Mouse (Mus musculus) left cerebral cortex, adult 2 months (tissue): Measurements from ENCODE around the gene Tbc1d25. TPM values are rescaled to one million over a fixed set of nuclear protein-coding genes. Genes with fewer than 3 reads are reported as not detected.

Source experiments
- DNase-seq, 2 experiments: peaks; one replicate each; pipeline ENCODE4 v3.0.0; 2021 to 2022; ENCODE audit warnings: low spot score in 2 of 2, mixed read lengths in 1 of 2; ENCODE audit errors: extremely low spot score in 1 of 2
- H3K27ac ChIP-seq: fragments of 200-600 bp; 2 replicates; pipeline ENCODE4 v1.8.1; 2022
- H3K4me3 ChIP-seq: fragments of 200-600 bp; 2 replicates; pipeline ENCODE4 v1.8.1; 2022
- CTCF ChIP-seq: fragments of 200-600 bp; IDR thresholded peaks from 2 replicates; pipeline ENCODE4 v1.8.1; 2022; ENCODE audit warnings: antibody characterized with exemption, mild to moderate bottlenecking, moderate library complexity
- intact Hi-C: fragments of 180-260 bp; cut with DNase I; formaldehyde crosslinking; loops from one replicate; pipeline ENCODE4 v1.15.1; 2025
- total RNA-seq, 2 experiments: library from RNA; stranded (reverse); gene quantifications; 2 replicates each; pipeline ENCODE4 v1.2.3; 2021

Tbc1d25 gene
- total RNA-seq, 2 experiments from 2014 or later = 14.5 to 16.6 TPM

DNA sequence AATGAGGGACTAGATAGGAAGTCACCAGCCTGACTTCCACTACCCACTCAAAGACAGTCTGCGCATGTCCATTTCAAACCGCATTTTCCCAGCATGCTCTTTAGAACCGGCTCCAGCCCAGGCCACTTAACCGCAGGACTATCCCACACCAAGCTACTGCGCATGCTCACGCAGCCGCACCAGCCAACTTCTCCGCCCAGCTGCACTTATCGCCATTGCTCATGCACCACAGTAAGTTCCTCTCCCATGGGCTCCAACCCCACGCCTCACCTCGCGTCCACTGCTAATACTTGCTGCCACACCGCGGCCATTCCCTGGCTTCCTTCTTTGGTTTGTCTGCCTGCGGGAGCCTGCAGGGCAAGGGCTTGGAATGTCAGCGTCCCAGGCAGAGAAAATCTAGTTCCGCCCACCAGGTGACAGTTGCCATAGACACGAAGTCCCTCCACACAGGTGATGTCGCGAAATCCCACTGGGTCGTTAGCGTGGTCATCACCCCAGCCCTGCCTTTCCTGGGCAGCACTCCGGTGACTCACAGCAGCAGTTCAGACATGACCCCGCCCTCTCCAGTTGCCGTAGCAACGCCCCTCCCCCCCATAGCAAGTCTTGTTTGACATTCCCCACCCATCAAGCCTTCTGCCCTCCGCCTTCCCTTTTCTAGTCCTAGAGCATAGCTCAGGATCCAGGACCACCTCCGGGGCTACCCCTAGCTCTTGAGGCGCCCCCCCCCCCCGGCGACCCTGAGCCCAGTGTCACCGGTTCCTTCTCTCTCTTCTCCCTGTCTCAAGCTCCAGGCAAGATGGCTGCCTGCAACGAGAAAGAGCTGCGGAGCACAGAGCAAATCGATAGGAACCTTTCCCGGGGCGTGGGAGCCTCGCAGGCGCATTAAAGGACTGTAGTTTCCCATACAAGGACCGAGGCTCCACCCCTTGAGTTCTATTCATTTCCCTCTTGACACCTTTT is 43.7 kb downstream of the Tbc1d25 start, which contains the start of gene Wdr13:
Wdr13 (minus strand) TSS at position 876 of the 960 bp plus-strand sequence.
- peak within 1 kb of the TSS; percentile 97 for H3K27ac ChIP-seq
- DNase-seq = peak; percentile 85 to 88
- no peak; the same call in 1 of the 2 replicates for TF ChIP-seq CTCF
- peak within 1 kb of the TSS; percentile 70 for H3K4me3 ChIP-seq
- intact Hi-C loops = loop anchor here (1.0 kb wide), 1 partner anchor 13 kb away; the partner anchor contains the start of gene Rbm3

DNA sequence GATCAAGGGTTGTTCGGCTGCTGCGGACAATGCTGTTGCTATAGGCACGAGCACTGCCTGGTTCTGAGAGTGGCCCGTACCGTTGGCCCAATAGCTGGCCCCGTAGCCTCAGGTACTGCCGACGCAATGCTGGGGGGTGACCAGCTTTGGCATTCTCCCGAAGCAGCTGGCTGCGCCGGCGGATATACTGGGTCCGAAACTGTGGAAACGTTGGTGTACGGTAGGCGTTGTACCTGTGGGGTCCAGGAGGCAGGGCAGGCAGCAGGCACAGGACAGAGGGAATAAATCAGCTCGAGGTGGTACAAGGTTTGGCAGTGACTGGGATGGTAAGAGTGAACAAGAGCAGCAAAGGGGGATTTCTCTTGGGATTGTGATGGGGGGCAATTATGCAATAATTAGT is 44.6 kb downstream of the Tbc1d25 start:
- no peak for DNase-seq
- Histone ChIP-seq H3K4me3 (peak overlapping the region; percentile 70), H3K27ac (peak overlapping the region; percentile 97)
- no peak for TF ChIP-seq CTCF
- intact Hi-C loops = no loop called here

DNA sequence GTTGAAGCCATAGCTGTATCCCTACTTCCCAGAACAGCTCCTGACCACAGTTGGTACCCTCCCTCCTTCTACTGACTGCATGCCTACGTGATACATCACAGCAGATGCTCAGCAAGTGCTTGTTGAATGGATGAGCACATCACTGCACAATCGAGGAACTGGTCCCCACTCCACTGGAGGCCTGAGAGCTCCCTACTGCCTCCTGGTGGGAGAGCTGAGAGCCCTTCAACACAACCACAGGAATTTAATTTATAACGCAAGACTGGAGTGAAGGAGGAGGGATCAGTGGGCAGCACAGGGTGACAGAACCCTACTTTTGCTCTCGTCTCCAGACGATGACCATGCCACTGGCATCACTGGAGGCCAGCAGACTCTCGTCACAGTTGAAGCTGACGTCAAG is 50.7 kb downstream of the Tbc1d25 start:
- intact Hi-C loops = no loop called here

DNA sequence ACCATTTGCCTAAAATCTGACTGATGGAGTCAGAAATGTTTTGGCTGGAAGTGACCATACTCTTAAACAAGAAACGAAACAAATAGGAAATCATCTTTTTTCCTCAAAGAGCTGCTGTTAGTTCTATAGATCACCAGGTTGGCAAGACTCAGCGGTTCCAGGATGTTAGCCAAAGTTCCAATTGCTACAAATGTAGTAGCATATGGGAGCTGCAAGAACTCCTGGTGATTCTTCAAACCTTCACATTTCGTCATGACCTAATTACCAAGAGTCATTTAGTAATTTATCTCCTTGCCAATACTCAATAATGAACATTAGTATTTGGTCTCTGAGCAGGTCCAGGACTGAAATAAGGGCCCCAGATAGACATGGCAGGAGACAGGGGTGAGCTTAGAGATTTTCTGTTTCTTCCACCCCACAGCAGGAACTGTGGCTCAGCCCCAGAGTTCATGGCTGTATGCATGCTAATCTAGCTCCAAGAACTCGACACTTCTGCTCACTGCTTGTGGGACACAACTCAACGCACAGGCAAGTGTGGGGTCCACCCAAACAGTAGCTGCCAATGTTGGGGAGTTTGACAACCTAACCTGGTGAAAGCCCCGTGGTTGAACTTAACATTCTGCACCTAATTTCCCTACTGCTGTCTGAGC is 52.0 kb downstream of the Tbc1d25 start:
- Histone ChIP-seq H3K4me3 (no peak overlapping the region), H3K27ac (no peak overlapping the region)
- intact Hi-C loops = no loop called here
- DNase-seq = no peak
- TF ChIP-seq CTCF = no peak

More for the DNA sequence above, 50.7 kb downstream of the Tbc1d25 start:
- DNase-seq = no peak
- H3K27ac ChIP-seq = no peak overlapping the region
- peak; percentile 17 for TF ChIP-seq CTCF
- no peak overlapping the region for H3K4me3 ChIP-seq

DNA sequence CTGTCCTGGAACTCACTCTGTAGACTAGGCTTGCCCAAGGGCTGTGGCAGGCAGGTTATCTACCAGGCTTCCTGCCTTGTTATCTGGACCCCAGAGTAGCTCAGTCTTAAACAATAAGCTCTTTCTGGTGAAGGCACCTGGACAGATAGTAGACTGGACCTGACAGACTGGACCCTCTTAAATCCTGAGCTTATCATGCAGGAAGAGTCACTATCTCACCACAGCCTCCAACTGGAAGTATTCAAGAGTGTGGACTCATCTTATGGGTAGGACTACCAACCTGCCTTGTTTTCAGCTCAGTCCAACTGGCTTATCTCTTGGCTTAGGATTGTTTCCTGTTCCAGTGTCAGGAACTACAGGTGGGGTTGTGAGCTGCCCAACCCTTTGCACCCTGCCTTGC is 58.7 kb downstream of the Tbc1d25 start:
- intact Hi-C loops = no loop called here
- Histone ChIP-seq H3K4me3 (no peak overlapping the region), H3K27ac (no peak overlapping the region)
- DNase-seq = no peak
- TF ChIP-seq CTCF = no peak

DNA sequence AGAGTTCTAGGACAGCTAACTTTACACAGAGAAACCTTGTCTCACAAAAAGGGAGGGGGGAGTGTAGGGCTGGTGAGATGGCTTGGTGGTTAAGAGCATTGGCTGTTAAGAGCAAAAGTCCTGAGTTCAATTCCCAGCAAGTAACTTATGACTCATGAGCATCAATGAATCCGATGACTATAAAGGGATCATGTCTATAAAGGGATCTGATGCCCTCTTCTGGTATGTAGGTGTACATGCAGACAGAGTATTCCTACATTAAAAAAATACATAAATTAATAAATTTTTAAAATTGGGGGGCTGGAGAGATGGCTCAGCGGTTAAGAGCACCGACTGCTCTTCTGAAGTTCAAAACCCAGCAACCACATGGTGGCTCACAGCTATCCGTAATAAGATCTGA is 60.7 kb downstream of the Tbc1d25 start:
- H3K4me3 ChIP-seq = no peak overlapping the region
- intact Hi-C loops = no loop called here
- DNase-seq = no peak
- no peak overlapping the region for H3K27ac ChIP-seq
- TF ChIP-seq CTCF = peak; percentile 40

DNA sequence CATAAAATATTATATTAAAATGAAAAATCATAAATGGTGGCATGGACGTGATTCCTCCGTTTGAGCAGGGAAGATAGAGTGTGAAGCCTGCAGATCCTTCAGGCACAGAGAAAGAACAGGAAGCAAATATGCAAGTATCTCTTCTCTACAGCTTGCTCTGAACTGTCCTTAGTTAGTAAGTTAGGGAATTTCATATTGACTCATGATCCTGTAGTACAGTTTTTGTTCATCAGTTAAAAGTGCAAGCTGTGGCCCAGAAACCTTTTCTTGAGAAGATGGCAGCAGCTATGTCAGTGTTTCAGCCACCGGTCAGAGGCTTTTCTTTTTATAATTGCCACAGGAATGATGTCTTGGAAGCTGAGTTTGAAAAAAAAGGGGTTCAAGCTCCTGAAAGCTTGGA is 71.0 kb downstream of the Tbc1d25 start:
- no peak for TF ChIP-seq CTCF
- intact Hi-C loops = loop anchor here (10.0 kb wide), 1 partner anchor 190 kb away; the partner anchor contains the start of gene Pcsk1n
- Histone ChIP-seq H3K4me3 (no peak overlapping the region), H3K27ac (no peak overlapping the region)
- DNase-seq = no peak

Other genes starting within 250 kb of the Tbc1d25 start
- not detected for gene Eras, start 247.6 kb downstream of the Tbc1d25 start, total RNA-seq
- 10 to 100 TPM; 50.3 to 52.7 TPM for gene Hdac6, start 228.3 kb downstream of the Tbc1d25 start, total RNA-seq
- gene Gata1, start 198.1 kb downstream of the Tbc1d25 start, total RNA-seq = not detected
- gene Glod5, start 157.7 kb downstream of the Tbc1d25 start, total RNA-seq = under 1 TPM; 0.75 to 0.94 TPM
- 10 to 100 TPM; 22.5 to 27.1 TPM for gene Suv39h1, start 101.4 kb downstream of the Tbc1d25 start, total RNA-seq
- 1 to 10 TPM; 1.5 to 1.9 TPM for gene Was, start 85.7 kb downstream of the Tbc1d25 start, total RNA-seq
- 100 to 1,000 TPM; 190 to 220 TPM for gene Wdr13, start 43.3 kb downstream of the Tbc1d25 start, total RNA-seq
- 100 to 1,000 TPM in 1 of 2 experiments, 10 to 100 TPM in 1; 86.0 to 124 TPM for gene Rbm3, start 30.3 kb downstream of the Tbc1d25 start, total RNA-seq
- gene Ebp, start 17.3 kb upstream of the Tbc1d25 start, total RNA-seq = 10 to 100 TPM; 34.8 to 35.7 TPM
- 10 to 100 TPM; 74.7 to 84.7 TPM for gene Porcn, start 30.3 kb upstream of the Tbc1d25 start, total RNA-seq
- gene Ftsj1, start 76.2 kb upstream of the Tbc1d25 start, total RNA-seq = 10 to 100 TPM; 23.8 to 24.3 TPM
- gene Slc38a5, start 95.0 kb upstream of the Tbc1d25 start, total RNA-seq = 1 to 10 TPM; 3.9 to 7.3 TPM
- gene Ssxb10, start 151.2 kb upstream of the Tbc1d25 start, total RNA-seq = not detected
- not detected for gene Ssxb9, start 190.8 kb upstream of the Tbc1d25 start, total RNA-seq
- not detected for gene Ssxb1, start 237.1 kb upstream of the Tbc1d25 start, total RNA-seq